Mouse (Mus musculus) ES-Bruce4 (cell line): ENCODE results near the gene Vps37c.

Source experiments
- CTCF ChIP-seq: IDR thresholded peaks from one replicate; pipeline ENCODE4 v1.8.1; 2011; ENCODE audit warnings: low read depth, low read length
- EP300 ChIP-seq: IDR thresholded peaks from 2 replicates; pipeline ENCODE4 v1.6.1; 2011; ENCODE audit warnings: low read depth, low read length; ENCODE audit not compliant: insufficient read depth
- POLR2A ChIP-seq: IDR thresholded peaks from one replicate; pipeline ENCODE4 v1.8.1; 2011; ENCODE audit warnings: low read length; ENCODE audit not compliant: insufficient read depth

- TF ChIP-seq CTCF (no peak), POLR2A (no peak), EP300 (no peak)
These were observed 1.1 kb downstream of the Vps37c start for GRCm38 (mm10) chr19:10689470-10690166.
